Mouse (Mus musculus): ENCODE results near the gene Galp.

Gene Galp

DNA sequence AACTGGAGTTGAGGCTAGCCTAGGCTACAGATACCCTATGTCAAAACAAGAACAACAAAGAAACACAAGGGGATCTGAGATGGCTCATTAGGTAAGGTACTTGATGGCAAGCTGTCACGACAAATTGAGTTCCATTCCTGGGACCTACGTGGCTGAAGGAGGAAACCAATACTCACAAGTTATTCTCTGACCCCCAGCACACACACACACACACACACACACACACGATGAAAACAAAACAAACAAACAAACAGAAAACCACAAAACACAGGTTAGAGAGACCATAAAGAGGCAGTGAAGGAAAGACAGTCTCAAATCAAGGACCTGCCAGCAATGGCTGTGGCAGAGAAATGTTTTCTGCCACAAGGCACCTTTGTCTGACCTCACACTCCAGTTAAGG lies at the start of gene Galp:
Gene Galp (plus strand): TSS at position 301 of the 400 bp plus-strand sequence.
- in situ Hi-C loops (cut with MboI; ENCODE audit: low sequenced_read_pairs), result no loop called here

DNA sequence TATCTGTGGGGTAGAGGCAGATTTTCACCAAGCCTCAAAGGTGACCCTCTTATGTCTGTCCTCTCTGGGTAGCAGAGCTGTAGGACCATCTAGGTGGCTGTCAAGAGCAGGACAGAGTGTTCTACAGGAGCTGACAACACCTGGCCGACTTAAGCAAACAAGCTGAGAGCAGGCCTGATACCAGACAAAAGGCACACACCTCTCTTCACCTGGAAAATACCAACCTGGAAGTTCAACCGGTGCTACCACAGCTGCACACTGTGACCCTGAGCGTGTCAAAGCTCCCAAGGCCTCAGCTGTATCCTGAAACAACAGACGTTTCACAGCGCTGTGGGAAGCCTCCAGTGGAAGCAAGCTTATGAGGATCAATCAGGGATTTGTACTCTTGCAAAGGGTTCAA lies 49.2 kb upstream of the Galp start:
- in situ Hi-C loops (cut with MboI; ENCODE audit: low sequenced_read_pairs), result no loop called here

DNA sequence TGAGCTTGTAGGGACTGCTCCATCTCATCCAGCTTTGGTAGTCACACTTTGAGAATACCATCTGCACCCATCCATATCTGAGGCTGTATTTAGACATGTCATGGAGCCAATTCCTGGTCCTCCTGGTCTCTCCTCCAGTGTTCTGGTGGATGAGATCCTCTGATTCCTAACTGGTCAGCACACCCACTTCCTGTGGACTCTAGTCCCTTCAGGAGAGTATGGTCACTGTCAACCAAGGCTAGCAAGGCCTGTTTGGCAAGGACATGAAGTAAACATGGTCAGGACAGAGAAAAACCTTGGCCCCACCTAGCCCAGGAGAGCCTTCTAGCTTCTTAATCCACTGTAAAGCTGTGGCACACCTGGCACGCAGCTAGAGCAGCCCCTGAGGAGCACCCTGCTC lies 45.6 kb upstream of the Galp start:
- in situ Hi-C loops (cut with MboI; ENCODE audit: low sequenced_read_pairs), result no loop called here

DNA sequence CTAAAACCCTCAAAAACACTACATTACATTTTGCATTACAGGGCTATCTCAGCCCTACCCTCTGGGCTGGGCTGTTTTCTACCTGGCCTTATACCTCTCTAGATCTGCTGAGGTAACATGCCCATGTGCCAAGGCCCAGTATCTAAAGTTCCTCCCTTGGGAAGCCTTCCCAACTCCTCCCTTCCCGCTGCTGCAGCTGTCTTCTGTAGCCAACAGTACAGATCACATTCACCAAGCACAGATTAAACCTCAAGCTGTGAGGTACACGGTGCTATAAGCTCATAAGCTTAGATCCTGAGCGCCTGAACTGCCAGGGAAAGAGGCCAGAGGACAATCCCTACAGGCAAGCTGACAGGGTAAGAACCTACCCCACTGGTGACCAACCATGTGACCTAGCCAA lies 44.9 kb upstream of the Galp start:
- in situ Hi-C loops (cut with MboI; ENCODE audit: low sequenced_read_pairs), result no loop called here

DNA sequence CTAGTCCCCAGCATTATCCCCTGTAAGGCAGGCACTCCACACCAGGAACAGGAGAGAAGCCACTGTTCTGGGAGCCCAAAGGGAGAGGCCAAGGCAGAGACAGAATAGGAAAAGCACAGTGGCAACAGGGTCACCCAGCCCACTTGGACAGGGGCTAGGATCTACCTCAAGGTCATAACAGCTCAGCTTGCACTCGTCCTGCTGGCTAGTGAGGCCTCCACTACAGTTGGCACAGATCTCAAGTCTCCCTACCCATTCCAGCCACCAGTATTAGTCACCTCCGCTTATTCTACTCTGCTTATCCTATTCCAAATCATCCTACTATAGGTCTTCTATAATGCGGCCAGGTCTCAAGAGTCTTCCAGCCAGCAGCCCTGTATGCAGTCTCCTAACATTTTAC lies 43.8 kb upstream of the Galp start:
- in situ Hi-C loops (cut with MboI; ENCODE audit: low sequenced_read_pairs), result no loop called here

DNA sequence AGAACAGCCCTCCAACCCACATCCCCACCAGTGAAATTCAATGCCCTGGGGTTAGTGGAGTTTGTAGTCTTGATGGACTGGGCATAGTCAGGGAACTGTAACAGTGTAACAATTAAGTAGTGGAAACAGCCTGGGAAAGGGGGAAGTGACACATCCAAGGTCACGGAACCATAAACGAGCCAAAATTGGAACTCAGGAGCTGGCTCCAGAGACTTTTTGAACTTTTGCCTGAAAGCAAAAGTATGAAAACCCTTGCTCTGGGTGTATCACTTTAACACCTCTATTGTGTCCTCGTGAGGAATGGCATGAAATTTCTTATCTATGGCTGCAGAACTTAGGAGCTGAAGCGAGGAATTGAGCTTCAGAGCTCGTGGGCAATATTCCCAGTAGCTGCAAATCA lies 42.7 kb upstream of the Galp start:
- in situ Hi-C loops (cut with MboI; ENCODE audit: low sequenced_read_pairs), result no loop called here

DNA sequence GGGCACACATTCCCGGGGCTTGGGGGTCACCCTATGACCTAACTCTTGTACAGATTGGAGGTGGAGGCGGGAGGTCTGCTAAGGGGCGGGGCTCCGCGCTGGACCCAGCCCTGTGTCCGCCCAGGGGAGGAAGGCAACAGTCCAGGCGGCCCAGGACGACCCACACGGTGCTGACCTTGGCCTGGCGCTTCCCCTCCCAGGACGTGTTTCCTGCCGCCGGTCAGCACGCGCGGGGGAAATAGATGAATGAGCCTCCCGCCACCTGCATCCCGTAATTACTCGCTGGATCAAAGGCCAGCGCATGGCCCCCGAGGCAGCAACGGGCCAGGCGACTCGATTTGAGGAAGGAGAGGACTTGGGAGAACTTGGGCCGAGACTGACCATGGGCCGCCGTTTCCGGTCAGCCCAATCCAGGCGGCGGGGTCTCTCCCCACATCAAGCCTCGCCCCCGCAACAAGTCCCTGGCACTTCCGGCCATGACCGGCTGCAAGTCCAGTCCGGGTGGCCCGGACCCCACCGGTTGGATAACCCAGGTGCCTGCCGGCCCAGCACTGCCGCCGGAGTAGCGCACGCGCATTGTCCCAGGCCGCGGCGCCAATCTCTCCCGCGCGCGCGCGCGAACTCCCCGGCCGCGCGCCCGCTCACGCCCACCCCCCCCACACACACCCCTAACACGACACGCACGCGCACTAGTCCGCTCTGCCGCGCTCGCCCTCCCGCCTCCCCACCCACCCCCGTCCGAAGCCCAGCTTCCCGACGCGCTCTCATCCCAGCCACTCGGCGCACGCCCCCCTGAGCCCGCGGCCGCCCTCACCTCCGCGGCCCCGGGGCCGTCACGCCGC lies 41.6 kb upstream of the Galp start:
- in situ Hi-C loops (cut with MboI; ENCODE audit: low sequenced_read_pairs), result no loop called here

DNA sequence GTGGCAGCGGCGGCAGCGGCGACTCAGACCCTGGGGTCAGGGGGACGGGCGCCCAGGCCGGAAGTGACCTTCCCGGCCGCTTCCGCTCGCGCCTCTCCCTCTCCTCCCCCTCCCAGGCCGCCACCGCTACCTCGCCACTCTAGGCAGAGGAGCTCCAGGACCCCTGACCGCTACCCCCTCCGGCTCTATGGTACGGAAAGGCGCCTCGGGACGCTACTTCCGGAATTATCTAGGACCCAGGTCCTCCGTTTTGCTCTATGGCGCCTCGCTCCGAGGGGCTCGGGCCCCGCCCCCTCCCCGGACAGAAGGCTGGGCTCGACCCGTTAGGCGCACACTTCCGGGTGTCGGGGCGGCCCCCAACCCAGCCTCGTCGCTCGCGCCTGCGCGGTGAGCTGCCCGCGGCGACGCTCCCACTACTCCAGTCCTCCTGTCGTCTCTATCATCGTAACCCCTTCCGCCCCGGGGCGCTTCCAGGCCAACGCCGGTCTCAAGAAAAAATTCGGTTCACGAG lies 40.9 kb upstream of the Galp start, which contains the start of gene Zfp787:
Gene Zfp787 (minus strand): TSS at position 97 of the 511 bp plus-strand sequence.
- in situ Hi-C loops (cut with MboI; ENCODE audit: low sequenced_read_pairs), result no loop called here

DNA sequence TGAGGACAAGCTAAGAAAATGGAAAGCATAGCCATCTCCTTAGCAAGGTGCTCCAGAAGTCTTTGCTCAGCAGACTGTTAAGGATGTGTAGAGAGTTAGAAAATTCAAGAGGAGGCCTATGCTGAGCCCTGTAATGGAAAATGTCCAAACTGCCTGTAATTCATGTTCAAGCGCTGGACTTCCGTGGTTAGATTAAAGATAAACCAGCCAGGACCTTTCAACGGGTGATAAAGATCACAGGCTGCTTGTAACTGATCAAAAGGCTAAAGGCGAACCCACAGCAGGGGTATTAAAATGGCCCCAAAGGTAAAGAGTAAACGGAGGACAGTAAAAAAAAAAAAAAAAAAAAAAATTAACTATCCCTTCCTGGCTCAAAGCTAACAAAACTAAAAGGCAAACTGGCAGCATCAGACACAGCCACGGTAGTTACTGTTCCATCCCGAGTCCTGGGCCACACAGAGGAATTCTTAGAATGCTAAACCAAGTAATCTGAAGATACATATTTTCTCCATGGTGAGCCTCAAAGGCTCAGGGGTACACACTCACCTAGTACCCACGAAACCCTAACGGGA lies 39.9 kb upstream of the Galp start:
- in situ Hi-C loops (cut with MboI; ENCODE audit: low sequenced_read_pairs), result no loop called here

DNA sequence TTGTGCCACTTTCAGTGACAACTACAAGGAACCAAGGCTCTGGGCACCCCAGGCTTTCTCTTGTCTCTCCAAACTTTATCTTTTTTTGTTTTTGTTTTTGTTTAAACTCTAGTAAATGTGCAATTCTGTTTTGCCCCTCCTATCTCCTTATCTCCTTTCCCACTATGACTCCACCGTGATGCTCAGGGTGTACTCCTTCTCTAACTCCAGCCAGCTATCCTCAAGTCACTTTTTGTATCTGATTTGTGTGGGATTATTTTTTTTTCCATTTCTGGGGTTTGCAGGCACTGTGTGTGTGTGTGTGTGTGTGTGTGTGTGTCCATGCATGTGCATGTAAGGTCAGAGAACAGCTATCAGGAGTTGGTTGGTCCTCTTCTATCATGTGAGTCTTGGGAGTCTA lies 39.4 kb upstream of the Galp start:
- in situ Hi-C loops (cut with MboI; ENCODE audit: low sequenced_read_pairs), result no loop called here

DNA sequence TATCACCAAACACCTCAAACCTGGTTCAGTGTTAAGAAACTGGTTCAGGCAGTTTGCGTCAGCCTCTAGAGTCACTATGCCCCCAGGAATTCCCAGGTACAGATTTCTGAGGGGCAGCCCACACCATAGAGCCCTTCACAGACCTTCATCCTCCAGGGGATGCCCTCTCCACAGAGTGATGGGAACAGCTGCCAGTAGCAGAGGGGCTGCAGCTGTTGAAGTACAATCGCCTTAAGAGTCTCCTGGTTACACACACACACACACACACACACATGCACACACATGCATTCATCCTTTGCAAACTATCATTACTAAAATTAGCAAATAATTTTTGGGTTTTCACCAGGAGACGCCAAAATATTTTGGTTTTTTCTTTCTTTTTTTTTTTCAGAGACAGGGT lies 37.3 kb upstream of the Galp start:
- in situ Hi-C loops (cut with MboI; ENCODE audit: low sequenced_read_pairs), result no loop called here

DNA sequence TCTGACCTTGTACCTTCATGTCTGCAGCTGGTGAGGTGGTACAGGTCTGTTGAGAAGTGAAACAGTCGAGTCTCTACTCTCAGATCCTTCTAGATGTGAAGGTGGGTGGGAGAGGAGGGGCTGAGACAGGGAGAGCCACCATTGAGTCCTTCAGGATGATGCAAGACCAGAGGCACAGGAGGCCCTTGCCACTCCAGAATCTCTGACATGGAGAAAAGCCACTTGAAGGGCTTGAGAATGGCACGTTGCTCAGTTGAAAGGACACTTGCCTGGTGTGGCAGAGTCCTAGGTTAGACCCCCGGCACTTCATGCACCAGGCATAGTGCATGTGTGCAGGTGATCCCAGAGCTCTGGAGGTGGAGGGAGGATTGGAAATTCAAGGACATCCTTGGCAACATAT lies 35.3 kb upstream of the Galp start:
- in situ Hi-C loops (cut with MboI; ENCODE audit: low sequenced_read_pairs), result no loop called here

DNA sequence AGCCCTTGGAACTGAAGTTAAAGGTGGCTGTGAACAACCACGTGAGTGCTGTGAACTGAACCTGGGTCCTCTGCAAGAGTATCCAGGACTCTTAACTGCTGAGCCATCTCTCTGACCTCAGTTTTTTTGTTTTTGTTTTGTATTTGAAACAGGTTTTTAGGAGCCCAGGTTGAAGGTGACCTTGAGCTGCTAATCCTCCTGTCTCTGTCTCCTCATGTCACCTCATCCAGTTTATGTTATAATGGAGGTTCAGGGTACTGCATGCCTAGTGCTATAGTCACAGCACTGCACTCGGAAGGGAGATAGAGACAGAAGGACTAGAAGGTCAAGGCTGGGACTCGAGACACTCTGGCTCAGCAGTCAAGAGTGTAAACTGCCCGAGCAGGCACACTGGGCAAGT lies 34.7 kb upstream of the Galp start:
- in situ Hi-C loops (cut with MboI; ENCODE audit: low sequenced_read_pairs), result no loop called here

DNA sequence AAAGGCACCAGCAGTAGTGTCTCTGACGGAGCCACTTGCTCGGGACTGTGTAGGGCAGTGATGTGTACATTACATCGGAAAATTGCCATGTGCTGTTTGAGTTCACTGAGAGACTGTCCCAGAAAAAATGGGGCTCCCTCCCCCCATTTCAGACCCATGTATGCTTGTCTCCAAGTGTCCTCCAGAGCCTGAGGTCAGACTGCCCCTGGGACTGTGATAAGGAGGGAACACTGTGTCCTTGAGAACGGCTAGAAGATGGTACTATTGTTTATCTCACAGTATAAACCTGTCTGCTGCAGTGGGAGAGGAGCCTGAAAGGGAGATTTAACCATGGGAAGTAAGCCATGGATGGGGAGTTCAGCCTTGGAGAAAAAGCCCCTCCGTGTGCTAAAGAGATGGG lies 32.2 kb upstream of the Galp start:
- in situ Hi-C loops (cut with MboI; ENCODE audit: low sequenced_read_pairs), result no loop called here

DNA sequence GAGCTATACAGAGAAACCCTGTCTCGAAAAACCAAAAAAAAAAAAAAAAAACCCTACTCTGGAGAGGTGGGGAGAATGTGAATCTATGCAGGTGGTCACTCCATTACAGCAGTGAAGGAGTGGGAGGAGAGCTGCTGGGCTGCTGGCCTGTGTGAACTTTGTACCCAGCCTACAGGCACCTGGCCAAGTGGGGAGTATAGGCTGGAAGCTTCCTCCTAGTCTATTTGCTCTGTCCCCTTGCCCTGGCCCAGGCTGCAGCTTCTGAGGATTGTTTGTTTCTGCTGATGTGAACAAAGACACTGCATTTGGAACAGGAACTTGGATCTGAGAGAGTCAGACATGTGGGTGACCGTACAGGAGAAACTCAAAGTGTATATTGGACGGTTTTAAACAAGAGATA lies 27.5 kb upstream of the Galp start:
- in situ Hi-C loops (cut with MboI; ENCODE audit: low sequenced_read_pairs), result no loop called here

DNA sequence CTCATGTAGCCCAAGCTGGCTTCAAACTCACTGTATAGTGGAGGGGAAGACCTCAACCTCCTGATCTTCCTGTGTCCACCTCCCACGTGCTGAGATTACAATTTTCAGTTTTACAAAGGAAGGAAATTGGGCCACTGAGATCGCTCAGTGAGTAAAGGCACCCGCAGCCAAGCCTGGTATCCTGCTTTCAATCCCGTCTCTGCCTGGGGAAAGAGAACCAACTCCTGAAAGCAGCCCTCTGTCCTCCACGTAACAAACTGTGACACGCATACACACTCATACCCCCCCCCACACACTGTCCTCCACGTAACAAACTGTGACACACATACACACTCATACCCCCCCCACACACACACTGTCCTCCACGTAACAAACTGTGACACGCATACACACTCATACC lies 26.5 kb upstream of the Galp start:
- in situ Hi-C loops (cut with MboI; ENCODE audit: low sequenced_read_pairs), result loop anchor here (10.0 kb wide), 1 partner anchor 46 kb away; no protein-coding TSS in a partner anchor

DNA sequence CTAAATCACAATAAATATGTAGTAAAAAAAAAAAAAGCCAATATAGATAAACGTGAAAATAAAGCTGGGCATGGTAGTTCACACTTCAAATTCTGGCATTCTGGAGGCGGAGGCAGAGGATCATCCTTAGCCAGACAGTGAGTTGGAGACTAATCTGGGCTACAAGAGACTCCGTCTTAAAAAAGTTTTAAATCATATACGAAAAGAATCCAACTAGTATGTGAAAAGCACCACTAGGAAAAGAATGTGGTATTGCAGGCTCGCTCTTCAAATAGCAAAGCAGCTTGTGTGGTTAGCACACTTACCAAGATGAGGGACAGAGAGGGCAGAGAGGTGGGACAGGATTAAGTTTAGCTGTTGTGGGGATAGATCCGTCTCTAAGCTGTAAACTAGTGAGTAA lies 26.0 kb upstream of the Galp start:
- in situ Hi-C loops (cut with MboI; ENCODE audit: low sequenced_read_pairs), result loop anchor here (10.0 kb wide), 1 partner anchor 46 kb away; no protein-coding TSS in a partner anchor

DNA sequence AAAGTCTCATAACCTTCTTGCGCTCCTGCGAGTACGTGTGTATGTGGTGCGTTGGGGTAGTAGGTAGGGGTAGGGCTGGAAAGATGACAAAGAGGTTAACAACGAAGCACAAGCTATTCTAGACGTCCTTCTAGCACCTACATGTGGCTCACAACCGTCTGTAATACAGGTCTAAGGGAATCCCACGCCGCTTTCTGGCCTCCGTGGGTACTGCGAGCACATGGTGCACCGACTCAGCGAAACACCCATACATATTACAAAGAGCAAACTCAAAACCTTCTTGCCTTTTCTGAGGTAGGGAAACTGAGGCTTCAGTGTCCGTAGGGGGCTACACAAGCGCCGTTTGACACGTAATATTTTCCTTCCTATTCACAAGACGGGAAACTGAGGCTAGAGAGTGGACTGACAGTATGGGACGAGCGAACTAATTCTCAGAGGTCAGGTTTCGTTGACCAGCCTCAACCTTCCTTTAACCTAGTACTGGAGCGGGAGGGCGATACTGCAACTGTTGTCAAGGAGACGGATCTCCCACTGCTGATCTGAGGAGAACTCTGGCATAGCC lies 25.4 kb upstream of the Galp start:
- in situ Hi-C loops (cut with MboI; ENCODE audit: low sequenced_read_pairs), result loop anchor here (10.0 kb wide), 1 partner anchor 47 kb away; no protein-coding TSS in a partner anchor

DNA sequence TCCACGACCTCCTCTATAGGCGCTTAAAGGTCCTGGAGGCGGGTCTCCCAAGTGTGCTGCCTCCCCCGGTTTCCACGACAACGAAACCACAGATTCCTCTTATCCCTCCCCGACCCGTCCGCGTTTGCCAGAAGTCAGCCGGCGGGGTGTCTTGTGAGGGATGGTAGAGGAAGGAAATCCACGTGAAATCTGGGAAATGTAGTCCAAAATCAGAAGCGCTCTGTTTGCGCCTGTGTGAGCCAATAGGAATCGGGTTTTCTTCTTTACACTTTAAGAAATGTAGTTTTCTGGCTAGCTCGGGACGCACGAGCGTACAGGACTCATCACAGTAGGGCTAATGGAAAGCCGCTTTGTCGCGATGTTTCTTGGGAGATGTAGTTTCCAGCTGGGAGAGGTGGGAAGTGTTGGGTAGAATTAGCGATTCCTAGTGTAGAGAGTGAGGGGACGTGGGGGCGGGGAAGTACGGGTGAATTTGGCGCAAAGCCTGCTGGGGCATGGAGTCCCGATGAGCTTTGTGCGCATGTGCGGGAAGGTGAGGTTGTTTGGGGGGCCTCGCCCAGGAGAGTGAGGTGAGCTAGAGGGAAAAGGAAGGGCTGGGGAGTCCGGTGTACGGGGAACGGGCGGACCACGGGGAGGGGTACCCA lies 24.8 kb upstream of the Galp start, which contains the start of gene Zfp444:
Gene Zfp444 (plus strand): TSS at position 221 of the 644 bp plus-strand sequence.
- in situ Hi-C loops (cut with MboI; ENCODE audit: low sequenced_read_pairs), result loop anchor here (10.0 kb wide), 1 partner anchor 47 kb away; no protein-coding TSS in a partner anchor

DNA sequence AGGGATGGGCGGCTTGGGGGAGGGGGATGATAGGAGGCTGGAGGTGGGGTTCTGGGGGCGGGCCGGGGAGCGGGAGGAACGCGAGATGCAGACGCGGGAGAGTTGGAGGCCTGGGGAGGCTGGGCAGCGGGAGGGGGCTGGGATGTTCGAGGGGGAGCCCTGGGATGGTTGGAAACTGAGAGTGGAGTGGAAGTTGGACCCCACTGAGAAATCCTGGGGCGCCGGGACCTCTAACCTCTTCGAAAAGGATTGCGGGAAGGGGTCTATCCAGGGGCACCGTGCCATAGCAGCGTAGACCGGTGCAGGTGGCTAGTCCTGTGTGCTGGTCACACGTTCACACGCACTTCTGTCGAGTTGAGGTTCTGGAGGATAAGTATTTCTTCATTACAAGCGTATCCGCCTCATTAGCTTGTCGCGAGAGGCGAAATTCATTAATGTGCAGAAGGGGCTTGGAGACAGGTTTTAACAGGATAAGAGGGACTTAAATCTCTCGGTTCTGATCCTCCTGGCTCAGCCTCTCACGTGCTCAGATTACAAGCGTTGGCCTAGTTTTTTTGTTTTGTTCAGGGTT lies 24.1 kb upstream of the Galp start:
- in situ Hi-C loops (cut with MboI; ENCODE audit: low sequenced_read_pairs), result loop anchor here (10.0 kb wide), 1 partner anchor 48 kb away; no protein-coding TSS in a partner anchor

DNA sequence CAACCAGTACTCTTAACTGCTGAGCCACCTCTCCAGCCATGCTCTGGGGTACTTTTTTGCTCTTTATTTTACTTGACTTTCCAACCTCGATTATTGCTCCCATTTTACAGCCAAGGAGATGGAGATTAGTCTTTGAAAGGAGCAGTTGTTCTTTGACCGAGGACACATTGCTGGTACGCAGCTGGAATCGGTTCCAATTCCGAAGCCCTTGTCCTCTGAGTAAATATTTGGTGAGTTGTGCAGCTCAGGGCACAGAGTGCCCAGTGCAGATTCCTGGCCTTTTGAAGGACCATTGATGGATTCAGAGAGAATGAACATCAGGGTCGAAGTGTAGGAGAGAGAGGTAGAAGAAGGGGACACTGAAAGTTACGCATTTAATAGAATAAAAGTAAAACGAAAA lies 23.0 kb upstream of the Galp start:
- in situ Hi-C loops (cut with MboI; ENCODE audit: low sequenced_read_pairs), result loop anchor here (10.0 kb wide), 1 partner anchor 49 kb away; no protein-coding TSS in a partner anchor

All from CH12F3 (cell line).